Mouse (Mus musculus) urinary bladder, adult 18-20 months (tissue): Measurements from ENCODE around the gene Meis2.

Experiments used
- DNase-seq, 2 experiments: peaks; one replicate each; pipeline ENCODE4 v3.0.0; 2022; ENCODE audit warnings: low spot score in 2 of 2, mixed read lengths in 2 of 2

Meis2 gene

GRCm38 (mm10) chr2:115948630-115949426, 116.8 kb downstream of the Meis2 start:
- no peak for DNase-seq

DNA sequence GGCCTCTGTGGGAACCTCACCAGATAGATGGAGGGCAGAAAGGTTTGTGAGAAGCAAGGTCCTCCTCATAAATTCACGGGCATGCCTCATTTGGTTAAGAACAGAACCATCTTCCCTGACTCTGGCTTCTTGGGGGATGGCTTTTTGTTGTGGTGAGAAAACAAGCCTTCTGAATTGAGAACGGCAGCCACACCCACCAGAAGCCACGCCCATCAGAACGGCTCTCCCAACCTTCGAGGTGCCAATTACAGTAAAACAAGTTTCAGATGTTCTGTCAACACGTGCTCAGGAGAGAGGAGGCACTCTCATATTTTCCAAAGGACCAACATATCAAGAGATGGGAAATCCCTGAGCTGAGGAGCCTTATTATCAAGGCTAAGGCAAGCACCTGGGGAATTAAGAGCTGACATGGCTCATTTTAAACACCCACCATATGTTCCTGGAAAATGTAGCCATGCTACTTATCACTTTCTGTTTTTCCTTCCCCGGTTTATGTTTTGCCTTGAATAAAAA, 117.9 kb downstream of the Meis2 start:
- DNase-seq: no peak

DNA sequence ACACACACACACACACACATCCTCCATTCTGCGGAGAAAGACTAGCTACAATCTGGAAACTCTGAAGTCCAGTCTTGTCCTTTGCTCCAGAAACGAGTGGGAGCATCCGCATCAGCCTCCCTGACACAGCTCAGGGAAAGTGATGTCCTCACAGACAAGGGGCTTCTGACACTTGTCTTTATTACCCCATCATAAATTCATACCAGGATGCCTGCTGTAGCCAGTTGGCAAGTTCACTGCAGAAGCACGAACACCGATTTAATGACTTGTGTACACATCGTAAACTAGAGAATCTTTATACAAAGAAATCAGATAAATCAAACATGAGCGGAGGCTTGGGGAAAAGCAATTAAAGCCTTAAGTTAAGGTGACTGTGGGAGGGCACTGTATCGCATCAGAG, 122.6 kb downstream of the Meis2 start:
- no peak for DNase-seq

GRCm38 (mm10) chr2:115939849-115940248, 125.8 kb downstream of the Meis2 start:
- DNase-seq: no peak

DNA sequence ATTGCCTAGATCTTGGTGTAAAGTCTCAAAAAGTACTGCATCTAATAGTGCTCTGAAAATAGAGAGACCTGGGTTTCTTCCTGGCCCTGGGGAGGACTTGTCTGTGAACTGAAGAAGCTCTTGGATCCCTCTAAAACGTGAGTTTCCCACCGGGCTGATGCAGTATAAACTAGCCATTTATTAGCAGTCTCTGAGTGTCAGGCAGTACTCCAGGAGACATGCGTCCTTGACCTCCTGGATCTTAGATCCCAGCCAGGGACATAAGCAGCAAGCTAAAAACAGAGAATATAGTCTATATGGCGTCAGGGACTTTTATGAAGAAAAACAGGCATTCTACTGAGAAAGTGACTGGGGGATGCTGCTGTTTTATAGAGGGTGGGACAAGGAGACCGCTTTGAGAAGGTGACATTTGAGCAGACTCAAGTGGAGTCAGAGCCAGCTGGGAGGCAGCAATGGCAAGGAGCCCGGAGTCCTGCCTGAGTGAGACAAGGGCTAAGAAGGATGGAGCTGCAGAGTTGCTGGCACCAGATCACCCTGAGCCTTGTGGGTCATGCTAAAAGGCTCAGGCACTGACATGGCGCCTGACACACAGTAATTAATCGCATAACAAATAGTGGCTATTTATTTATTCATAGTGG, 126.6 kb downstream of the Meis2 start:
- DNase-seq: no peak

GRCm38 (mm10) chr2:115938296-115938695, 127.3 kb downstream of the Meis2 start:
- no peak for DNase-seq

GRCm38 (mm10) chr2:115937896-115938295, 127.7 kb downstream of the Meis2 start:
- no peak for DNase-seq

DNA sequence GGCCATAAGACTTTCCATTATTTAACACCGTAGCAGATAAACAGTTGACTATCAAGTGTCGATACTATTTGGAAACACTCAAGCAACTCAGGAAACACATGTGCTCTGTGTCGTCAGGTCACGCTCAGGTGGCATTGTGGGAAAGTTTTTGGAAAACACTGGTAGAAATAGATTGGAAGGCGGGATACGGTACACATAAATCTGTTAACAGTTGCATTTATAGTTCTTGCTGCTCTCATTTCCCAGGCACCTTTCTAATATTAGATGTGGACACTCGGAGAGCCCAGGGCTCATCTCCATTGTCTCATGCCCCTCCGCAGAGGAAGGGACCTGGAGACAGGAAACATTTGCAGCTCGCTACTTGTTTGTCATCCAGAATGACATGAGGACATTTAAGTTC, 128.9 kb downstream of the Meis2 start:
- no peak for DNase-seq

GRCm38 (mm10) chr2:115934299-115934698, 131.3 kb downstream of the Meis2 start:
- DNase-seq: no peak

DNA sequence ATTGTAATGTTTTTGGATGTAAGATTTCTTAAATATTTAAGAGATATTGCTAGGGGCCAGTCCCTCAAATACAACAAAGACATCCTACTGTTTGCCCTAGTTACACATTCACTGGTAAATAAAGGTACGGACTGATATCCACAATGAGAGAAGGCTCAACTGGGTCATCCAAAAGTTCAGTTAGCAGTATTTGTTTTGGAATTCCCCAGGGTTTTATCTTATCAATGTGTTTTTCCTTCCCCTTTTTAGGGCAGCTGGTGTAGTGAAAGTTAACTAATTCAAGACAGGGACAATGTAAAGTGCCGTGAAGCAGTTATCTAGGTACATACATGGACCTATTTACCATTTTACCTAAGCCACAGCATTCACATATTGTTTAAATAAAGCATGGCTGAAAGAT, 132.4 kb downstream of the Meis2 start:
- DNase-seq: no peak

DNA sequence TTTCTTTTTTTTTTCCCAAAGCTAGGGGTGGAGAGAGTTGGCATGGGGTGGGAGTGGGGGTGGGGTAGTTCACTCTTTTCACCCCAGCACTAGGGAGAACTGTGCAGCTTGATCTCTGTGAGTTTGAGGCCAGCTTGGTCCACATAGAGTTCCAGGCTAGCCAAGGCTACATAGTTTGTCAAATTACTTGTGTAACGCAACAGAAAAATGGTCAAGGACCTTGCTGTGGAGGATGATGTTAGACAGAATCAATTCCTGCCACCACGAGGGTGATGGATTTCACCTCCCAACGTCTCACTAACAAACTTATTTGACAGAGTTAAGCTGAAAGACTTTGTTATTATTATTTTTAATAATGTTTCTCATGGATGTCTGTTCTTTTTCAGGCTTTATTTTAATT, 139.9 kb downstream of the Meis2 start:
- no peak for DNase-seq

DNA sequence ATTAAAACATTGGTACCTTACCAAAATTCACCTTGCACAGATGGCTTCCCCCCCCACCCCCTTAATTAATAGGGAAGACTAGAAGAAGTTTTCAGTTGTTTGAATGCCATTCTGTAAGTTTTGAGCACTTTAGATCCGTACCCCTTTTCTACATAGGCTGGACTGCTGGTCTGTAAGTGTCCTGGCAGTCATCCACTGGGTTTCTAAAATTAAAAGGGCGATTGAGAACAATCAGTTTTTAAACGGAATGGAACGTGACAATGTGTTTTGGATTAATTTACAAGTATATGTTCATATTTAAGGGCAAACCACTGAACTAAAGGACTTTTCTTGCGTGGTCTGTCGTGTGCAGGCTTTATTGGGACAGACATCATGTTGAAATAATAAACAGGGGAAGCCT, 141.2 kb downstream of the Meis2 start:
- DNase-seq: no peak

DNA sequence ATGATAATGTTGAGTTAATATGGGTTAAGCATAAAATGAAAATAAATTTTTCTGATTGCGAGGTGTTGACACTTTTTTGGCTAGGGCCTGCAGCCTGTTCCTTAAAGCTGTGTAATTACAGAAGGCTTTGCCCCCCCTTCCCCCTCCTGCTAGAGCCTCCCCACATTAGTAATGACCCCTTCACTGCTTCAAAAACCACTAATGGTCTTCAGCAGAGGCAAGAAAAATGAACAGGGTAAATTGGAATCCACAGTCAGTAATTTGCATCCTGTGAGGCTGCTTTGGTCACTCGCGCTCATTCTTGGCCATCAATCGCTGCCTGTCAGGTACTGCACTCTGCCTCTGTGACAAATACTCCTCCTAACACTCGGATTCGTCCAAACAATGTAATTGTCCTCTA, 142.4 kb downstream of the Meis2 start:
- no peak for DNase-seq

DNA sequence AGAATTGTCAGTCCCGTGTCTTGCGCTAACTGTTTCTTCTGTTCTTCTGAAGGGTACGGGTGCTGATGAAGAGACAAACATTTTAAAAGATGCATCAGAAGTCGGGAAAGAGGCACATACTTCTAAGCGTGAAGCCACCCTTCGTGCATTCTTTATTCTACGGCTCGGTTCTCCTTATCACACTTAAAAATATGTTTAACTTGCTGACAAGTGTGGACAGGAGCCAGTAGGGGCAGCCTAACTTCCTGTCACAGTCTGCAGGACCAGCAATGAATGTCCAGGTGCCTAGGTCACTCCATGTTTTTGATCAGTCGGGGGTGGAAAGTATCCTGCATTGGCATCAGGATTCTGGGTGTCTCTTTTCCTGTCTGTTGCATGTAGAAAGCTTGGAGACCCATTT, 144.0 kb downstream of the Meis2 start:
- no peak for DNase-seq

- no peak for DNase-seq
These were observed 145.2 kb downstream of the Meis2 start for GRCm38 (mm10) chr2:115920336-115920951.

DNA sequence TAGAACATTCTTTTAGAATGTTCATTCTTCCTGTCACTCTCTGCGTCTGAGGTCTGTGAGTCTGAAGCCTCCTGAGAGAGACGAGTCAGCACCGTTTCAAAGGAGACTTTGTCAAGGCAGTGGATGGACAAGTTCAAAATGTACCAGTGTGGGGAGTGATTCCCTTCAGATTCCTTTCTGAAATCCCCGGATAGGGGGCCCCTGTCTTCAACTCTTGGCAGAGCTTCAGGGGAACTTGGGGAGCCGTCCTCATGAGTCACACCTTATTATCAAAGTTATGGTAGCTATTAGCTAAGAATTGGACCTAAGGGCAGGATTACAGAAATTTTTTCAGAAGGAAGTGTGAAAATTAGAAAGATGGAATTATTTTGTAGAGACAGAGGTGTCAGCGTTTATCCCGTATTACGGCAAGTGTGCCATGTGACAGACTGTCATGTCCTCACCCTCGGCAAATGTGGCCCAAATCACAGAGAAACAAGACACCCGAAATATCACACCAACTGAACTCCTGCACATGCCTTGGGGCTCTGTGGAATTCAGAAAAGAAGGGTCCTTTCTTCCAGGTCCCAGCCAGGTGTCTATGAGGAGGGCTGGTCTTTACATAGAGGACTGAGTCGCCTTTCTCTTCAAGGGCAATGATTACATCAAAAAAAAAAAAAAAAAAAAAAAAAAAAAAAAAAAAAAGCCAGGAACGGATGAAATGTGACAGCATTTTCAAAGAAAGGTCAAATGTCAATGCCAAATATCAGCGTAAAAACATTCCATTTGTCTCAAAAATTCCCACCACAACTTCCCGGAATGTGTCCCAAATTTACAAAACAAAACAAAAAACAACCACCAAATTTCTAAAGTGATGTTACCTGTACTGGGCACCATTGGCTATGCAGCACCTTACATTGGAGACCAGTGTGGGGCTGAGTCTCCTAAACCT, 146.2 kb downstream of the Meis2 start:
- no peak for DNase-seq

- no peak for DNase-seq
These were observed 147.1 kb downstream of the Meis2 start for GRCm38 (mm10) chr2:115918561-115918960.

GRCm38 (mm10) chr2:115914539-115914938, 151.1 kb downstream of the Meis2 start:
- DNase-seq: no peak

DNA sequence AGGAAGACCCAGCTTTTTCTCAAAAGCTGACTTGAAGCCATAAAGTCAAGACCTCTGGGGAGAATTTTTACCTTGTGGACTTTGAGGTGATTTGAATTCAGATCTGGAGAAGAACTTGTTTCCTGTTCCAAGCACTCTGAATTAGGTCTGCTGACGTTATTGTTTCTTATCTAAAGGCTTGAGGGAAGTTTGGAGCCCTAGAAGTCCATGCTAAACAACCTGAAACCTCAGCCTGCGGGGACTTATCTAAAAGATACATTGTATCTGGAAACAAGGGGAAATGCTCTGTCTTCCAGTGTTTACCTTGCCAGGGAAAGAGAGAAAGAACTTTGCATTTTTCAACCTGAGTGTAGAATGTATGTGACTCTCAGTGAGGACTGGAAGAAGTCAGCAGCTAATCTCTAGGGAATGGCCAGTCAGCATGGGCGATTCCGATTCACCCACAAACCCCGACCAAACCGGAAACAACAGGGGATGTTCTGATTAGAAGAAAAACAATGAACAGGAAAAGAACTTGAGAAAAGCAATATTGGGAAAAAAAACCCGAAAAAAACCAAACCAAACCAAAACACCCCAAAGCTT, 152.6 kb downstream of the Meis2 start:
- no peak for DNase-seq

DNA sequence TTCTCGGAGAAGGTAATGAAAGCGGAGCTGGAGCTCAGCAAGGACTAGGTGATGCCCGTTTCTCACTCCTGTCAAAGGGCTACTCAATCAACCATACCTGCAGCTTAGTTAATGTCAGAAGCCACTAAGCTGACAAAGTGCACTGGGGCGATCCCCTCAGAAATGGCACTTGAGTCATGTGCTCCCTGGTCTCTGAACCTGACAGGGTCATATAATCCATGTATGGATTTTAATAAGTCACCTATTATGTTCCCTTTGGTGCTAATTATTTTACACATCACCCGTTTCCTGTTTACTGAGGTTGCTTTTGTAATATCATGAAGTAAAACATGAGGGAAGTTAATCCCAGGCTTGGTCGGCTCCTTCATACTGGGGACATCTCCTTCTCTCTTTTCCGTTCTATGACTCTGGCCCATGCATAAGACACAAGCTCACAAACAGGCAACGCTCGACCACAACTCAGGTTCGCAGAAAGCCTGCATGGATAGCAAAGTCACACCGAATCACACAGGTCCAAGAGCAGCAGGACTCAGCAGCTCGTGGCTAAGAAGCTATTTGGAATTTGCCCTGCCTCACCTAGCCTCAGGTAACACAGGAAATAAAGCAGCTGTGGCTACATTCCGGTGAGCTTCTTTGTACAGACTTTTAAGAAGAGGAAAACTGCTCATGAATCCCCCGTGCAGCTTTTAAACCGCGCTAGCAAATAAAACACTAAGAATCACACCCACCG, 153.6 kb downstream of the Meis2 start:
- no peak for DNase-seq

DNA sequence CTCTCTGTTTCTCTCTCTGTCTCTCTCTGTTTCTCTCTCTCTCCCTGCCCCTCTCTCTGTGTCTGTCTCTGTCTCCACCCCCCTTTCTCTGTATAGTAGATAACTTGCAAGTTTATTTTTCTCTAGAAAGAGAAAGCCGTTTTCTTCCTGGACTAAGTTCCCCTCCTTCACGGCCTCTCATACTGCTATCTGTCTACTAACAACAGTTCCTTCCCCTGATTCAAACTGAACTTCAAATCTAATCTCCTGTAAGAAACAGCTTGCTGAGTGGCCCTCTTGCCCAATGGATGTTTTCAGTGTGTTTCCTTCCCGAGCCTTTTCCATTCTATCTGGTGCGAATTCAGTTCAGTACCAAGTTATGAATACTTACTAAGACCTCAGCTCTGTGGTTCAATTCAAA, 155.4 kb downstream of the Meis2 start:
- DNase-seq: no peak
